Mouse (Mus musculus) induced T-regulatory cell, adult 2 months (primary cell): Measurements from ENCODE around the gene Plppr5.

ENCODE experiments used
- DNase-seq: peaks from one replicate; pipeline ENCODE4 v3.0.0-alpha.2; 2012; ENCODE audit warnings: low read depth

The Plppr5 gene

DNA sequence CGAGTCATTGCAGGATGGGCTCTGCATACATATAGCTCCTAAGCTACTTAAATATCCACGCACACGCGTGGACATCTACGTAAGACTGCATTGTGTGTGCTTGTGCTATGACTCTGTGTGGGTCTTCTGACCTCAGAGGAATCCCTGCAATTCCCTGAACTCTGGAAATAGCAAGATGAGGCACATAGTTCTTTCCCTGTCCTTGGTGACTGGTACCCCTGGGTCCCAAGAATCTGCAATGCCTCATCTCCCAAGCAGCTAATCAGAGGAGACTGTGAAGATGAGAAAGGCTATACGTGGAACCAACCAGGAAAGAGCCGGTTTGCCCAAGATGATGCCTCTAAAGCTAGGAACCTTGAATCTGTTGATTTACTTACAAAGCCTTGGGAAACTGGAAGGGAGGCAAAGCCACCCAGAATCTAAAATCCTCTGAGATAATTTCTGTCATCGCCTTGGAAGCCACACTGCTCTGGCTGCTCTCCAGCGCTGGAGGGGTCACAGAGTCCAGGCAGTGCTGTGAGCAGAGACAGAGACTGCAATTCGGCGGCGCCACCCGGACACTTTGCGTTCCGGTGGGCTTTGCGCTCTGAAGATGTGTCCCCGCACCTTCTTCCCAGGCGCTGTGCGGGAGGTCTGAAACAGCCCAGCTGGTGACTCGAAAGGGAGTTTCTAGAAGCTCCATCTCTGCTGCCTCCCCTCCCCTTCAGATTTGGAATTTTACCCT is at the start of gene Plppr5:
Plppr5 (plus strand) TSS at position 308 of the 724 bp plus-strand sequence.
- DNase-seq, result no peak

- no peak for DNase-seq
Measured at GRCm38 (mm10) chr3:117549899-117550298, 24.7 kb upstream of the Plppr5 start.

GRCm38 (mm10) chr3:117550526-117550925 is 24.1 kb upstream of the Plppr5 start:
- DNase-seq, result no peak

DNA sequence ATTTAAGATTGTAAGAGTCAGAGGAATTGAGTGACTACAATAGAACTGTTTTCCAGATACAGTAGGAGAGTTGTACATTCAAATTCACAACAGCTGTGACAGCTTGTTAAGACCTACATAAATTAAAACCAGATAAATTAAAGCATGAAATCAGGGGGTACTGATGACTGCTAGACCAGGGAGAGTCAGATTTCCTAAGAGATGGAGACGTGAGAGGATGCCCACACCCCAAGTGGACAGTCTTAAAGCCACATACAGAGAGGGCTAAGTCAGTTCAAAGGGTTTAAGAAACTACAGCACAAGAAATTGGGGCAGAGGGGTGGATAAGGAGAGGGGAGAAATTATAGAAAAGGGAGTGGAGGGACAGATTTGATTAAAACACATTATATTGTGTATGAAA is 17.7 kb upstream of the Plppr5 start:
- DNase-seq, result no peak

GRCm38 (mm10) chr3:117575253-117575927 is 754 bp downstream of the Plppr5 start:
- DNase-seq, result no peak

- no peak for DNase-seq
Measured at GRCm38 (mm10) chr3:117575928-117576254, 1.3 kb downstream of the Plppr5 start.

- DNase-seq, result no peak
Measured at GRCm38 (mm10) chr3:117577349-117577748, 2.7 kb downstream of the Plppr5 start.

DNA sequence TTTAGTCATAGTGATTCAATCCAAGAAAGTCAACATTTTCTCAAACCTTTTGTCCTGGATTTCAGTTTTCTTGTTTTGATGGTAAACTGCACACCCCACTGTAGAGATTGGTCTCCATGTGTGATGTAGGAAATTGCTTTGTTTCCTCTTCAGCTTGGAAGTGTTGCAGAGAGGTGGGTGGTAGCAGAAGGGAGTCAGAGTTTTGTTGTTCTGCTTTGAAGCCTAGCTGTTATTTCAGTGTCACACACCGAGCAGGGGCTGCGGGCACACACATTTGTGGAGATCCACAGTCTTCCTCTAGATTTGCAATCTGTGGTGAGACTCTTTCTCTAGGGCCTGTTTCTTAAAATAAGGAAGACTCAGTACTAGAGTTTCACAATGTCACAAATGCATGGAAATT is 8.0 kb downstream of the Plppr5 start:
- DNase-seq, result no peak

GRCm38 (mm10) chr3:117602404-117602803 is 27.8 kb downstream of the Plppr5 start:
- no peak for DNase-seq

DNA sequence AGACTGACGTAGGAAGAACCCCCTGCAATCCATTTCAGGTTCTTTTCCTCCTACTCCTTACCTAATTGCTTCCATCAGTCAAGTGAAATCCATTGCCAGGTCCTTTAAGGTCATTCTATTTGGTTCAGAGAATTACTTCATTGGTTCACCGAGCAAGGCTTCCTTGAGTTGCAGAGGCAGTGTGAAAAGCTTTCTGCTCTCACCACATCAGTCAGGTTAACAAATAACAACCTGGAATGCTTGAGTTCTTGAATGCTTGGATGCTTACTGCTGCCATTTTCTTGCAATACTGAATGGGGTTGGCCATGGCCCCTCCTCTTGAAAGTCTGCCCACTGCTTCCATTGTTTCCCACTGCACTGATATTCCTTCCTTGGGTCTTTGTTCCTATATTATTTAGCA is 28.8 kb downstream of the Plppr5 start:
- no peak for DNase-seq

DNA sequence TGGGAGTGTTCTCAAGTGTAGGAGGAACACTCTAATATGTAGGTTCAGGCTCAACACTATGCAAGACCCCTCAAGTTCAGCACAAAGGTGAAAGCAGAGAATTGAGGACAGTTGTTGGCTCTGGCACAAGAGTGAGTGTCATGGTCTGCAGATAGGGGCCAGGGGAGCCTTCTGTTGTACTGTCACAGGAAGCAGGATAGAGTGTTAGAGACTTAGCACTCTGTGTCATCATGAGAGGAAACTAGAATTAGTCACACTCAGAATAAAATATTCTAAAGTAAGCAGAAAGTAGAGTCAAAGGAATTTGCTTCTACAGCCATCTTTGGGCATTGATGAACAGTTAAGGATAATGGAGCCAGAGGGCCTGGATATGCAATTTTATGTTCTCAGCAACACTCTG is 31.7 kb downstream of the Plppr5 start:
- DNase-seq, result no peak

- no peak for DNase-seq
Measured at GRCm38 (mm10) chr3:117611453-117611852, 36.8 kb downstream of the Plppr5 start.

GRCm38 (mm10) chr3:117614856-117615255 is 40.2 kb downstream of the Plppr5 start:
- DNase-seq, result no peak

GRCm38 (mm10) chr3:117625257-117626001 is 50.8 kb downstream of the Plppr5 start:
- no peak for DNase-seq

DNA sequence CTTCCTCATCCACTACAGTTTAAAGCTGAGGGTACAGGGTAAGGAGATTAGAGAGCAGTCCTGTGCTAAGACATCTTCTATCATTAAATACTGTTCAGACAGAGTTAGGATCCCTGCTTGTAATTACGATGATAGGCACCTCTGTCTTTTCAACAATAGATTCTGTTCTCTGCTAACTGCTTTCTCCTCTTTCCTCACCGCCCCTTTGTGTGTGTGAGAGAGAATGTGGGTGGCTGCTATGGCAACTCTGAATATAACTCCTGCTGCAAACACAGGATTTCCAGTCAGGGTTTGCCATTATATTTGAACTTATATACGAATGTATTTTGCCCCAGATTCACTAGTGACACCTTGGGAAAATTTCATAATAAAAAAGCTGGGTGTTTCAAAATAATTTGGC is 54.2 kb downstream of the Plppr5 start:
- DNase-seq, result no peak

DNA sequence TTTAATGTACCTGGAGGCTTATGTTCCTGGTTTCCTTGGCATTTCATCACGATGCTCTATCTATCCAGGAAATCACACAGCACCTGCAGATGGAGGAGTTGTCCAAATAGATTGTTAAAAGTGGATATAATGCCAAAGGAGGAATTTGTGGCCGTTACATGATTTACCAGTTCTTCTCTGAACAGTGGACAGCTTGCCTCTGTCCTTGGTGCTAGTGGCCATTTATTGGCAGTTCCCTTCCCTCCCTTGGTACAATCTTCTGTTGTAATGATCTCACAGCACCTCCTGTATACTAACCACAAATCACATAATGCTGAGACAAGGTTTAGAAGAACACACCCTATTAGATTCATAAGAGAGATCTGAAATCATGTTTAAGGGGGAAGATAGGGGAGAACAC is 55.7 kb downstream of the Plppr5 start:
- DNase-seq, result no peak

DNA sequence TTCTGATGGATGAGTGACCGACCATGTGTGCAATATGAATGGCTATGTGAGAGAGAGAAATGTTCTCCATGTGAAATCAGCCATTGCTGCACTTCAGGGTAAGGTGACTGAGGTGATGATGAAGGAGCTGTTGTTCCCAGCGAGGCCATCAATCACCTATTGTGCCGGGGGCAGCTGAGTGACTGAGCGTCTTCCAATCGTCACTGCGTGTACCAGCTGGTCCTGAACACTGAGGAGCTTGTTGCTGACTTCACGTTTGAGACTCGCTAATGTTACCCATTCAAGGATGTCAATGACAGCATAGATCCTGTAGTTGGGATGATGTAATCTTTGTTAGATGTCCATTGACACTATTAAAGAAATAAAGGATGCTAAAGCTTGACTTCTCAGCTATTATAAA is 74.0 kb downstream of the Plppr5 start:
- no peak for DNase-seq

DNA sequence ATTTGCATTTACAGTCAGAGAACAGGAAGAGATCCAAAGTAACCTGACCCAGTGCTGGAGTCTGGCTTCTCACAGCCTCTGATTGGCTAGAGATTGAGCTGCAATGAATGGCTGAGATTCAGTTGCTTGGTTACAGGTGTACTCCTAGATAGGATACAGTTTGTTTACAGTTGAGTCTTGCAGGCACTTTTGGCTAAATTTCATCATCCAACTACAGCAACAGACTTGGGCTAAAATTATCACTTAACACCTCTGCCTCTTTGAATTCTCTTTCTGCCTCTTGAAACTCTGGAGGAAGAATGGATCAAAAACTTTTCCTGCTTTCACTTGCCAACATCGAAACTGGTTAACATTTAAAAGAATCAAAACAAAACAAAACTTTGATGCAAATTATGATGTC is 89.7 kb downstream of the Plppr5 start:
- DNase-seq, result no peak

DNA sequence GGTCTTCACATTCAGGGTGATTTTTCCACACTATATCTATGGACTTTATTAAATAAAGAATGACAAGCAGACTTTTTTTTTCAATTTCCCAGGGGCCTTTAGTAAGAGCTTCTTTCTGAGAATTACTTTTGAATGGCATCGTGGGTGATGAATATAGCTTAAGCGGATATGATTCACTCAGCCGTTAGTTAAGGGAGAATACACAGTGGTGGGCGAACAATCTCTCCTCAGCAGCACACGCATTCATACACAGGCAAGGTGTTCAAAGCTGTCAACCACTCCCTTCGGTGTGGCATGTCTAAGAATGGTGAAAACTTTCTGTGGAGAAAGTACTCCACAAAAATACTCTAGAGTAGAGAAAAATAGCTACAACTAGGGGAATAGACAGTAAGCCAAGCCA is 104.6 kb downstream of the Plppr5 start:
- no peak for DNase-seq

DNA sequence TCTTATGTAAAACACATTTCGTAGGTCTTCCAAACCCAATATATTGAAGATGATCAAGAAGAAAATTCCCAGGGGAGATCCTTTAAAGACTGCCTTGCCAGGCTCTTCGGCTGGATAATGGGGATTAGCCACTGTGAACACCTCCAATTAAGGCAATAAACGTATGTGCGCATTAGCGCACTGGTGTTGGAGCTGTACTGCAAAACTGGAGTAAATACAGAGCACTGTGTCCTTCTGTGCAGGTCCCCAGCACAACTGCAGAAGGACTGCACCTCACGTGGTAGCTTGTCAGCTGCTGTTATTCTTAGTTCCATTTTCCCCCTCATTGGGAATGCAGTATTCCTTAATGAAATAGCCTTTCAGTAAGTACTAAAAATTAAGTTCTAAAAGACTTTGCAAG is 110.0 kb downstream of the Plppr5 start:
- no peak for DNase-seq

DNA sequence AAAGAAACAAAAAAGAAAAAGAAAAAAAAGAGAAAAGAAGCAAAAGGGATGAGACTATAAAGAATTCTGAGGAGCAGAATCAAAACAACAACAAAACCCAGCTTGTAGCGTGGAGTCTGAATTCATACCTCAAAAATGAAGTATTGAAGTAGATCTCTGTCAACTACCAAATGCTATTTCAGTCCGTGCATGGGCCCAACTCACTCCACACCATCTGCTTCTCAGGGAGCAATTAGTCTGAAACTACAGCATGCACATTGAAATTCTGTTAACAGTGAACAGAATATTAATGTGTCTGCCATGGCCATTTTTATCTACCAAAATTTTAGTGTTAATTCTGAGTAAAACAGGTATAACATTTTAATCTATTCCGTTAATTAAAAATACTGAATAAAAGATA is 111.4 kb downstream of the Plppr5 start:
- DNase-seq, result no peak

DNA sequence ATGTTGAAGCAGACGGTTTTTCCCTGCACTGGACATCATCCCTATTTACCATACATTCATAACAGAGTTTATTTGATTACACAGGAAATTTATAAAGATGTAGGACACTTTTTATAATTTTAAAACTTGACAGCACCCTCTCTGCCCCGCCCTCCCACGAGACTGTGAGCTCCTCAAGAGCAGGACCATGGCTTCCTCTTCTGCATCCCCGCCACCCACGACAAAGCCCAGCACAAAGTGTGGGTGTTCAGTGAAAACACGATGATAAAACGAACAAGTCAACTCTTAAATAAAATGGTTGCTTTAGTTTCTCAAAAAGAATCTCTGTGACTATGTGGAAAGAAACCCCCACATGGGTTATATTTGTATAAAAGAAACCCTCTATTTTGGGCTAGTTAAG is 112.0 kb downstream of the Plppr5 start:
- DNase-seq, result no peak

- no peak for DNase-seq
Measured at GRCm38 (mm10) chr3:117694736-117695135, 120.1 kb downstream of the Plppr5 start.
